Mouse (Mus musculus) adrenal gland (tissue): ENCODE data around the gene Tktl1.

Experiments
- intact Hi-C: fragments of 180-260 bp; cut with DNase I; formaldehyde crosslinking; loops from one replicate; pipeline ENCODE4 v1.15.1; 2025

Gene Tktl1

DNA sequence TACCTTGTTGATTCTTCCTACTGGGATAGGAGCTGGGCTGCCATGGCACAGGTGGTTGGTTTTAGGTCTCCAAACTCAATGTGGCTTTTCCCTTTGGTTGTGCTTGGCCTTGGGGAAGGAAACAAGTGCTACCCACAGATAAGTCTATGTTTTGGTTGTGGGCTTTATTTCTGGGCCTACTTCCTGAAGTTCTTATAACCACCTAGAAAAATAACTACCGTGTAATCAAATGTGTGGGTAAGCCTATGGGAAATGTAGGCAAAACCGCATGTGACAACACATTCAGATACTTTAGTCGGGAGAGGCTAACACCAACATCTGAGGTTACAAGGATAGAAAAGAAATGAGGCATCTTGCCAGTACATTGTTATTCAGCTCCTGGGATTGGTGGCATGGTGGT is 80.7 kb downstream of the Tktl1 start:
- intact Hi-C loops: no loop called here
